Mouse (Mus musculus): Measurements from ENCODE around the gene Pms2.

- no peak for TF ChIP-seq POLR2A (IDR thresholded peaks at IDR 0.05; ENCODE audit: insufficient read length, low read depth)
- no peak for TF ChIP-seq USF1 (IDR thresholded peaks at IDR 0.05; ENCODE audit: low read depth)
- TF ChIP-seq MAX (IDR thresholded peaks at IDR 0.05; ENCODE audit: low read depth) = no peak
- TF ChIP-seq E2F4 (IDR thresholded peaks at IDR 0.05; ENCODE audit: insufficient read depth) = no peak
- TF ChIP-seq MYOG (IDR thresholded peaks at IDR 0.05; ENCODE audit: control insufficient read depth in 1 of 3, insufficient read depth in 1 of 3, insufficient read length in 2 of 3, low read depth in 2 of 3) = no peak
- no peak for TF ChIP-seq TCF12 (IDR thresholded peaks at IDR 0.05; ENCODE audit: insufficient read depth, poor library complexity, severe bottlenecking)
- TF ChIP-seq POLR2AphosphoS2 (IDR thresholded peaks at IDR 0.05; ENCODE audit: insufficient read length, low read depth) = no peak
Measured at GRCm38 (mm10) chr5:143982361-143982760, 72.6 kb downstream of the Pms2 start.
